Mouse (Mus musculus) limb, embryonic 12.5 days (tissue): ENCODE results near the gene Phlpp1. TPM values are rescaled to one million over a fixed set of nuclear protein-coding genes. Genes with fewer than 3 reads are reported as not detected.

Experiments
- ATAC-seq: fragments of 200-750 bp; cut with Nextera tagmentation; 2 replicates; pipeline ENCODE4 v1.8.0; 2017; ENCODE audit warnings: low read depth, moderate TSS enrichment; ENCODE audit not compliant: insufficient number of reproducible peaks, insufficient read depth, low FRiP score, low TSS enrichment
- H3K27ac ChIP-seq: fragments of 300-500 bp; sonication (generic); 2 replicates; pipeline ENCODE4 v1.5.1; 2016; ENCODE audit warnings: mild to moderate bottlenecking, moderate library complexity
- H3K27me3 ChIP-seq: fragments of 300-500 bp; sonication (generic); 2 replicates; pipeline ENCODE4 v1.6.1; 2016; ENCODE audit warnings: mild to moderate bottlenecking, moderate library complexity
- H3K36me3 ChIP-seq: fragments of 300-500 bp; sonication (generic); 2 replicates; pipeline ENCODE4 v1.6.1; 2016; ENCODE audit warnings: mild to moderate bottlenecking, moderate library complexity
- H3K4me1 ChIP-seq: fragments of 300-500 bp; sonication (generic); replicated peaks from 2 replicates; pipeline ENCODE4 v1.6.1; 2016
- H3K4me2 ChIP-seq: fragments of 300-500 bp; sonication (generic); 2 replicates; pipeline ENCODE4 v1.6.1; 2016; ENCODE audit warnings: mild to moderate bottlenecking, moderate library complexity
- H3K4me3 ChIP-seq: fragments of 300-500 bp; sonication (generic); replicated peaks from 2 replicates; pipeline ENCODE4 v1.5.1; 2016; ENCODE audit warnings: mild to moderate bottlenecking
- H3K9ac ChIP-seq: fragments of 300-500 bp; sonication (generic); replicated peaks from 2 replicates; pipeline ENCODE4 v1.6.1; 2016; ENCODE audit warnings: mild to moderate bottlenecking, moderate library complexity
- H3K9me3 ChIP-seq: fragments of 300-500 bp; sonication (generic); 2 replicates; pipeline ENCODE4 v1.6.1; 2016; ENCODE audit warnings: mild to moderate bottlenecking, moderate library complexity
- WGBS: fragments of 180-500 bp; shearing (Covaris S2); methylation state at CpG from one replicate; pipeline ENCODE4 v1.1.7; 2016; 5-methylcytosine and 5-hydroxymethylcytosine counted together
- polyA plus RNA-seq: library from polyadenylated mRNA; unstranded; fragments of >200 nt; fragmentation: Nextera tagmentation; extraction: Ambion mirVana; gene quantifications from 2 replicates; pipeline ENCODE4 v1.2.1, GENCODE M21; 2016

The Phlpp1 gene
- polyA plus RNA-seq, 1 experiment from 2014 or later: 5.3 TPM

- H3K9ac ChIP-seq: no peak overlapping the region
- H3K4me1 ChIP-seq: no peaks in the 10 kb centered on the region
- H3K9me3 ChIP-seq: no peaks in the 10 kb centered on the region
- H3K27me3 ChIP-seq: no peaks in the 10 kb centered on the region
- no peak overlapping the region for H3K27ac ChIP-seq
- H3K4me3 ChIP-seq: no peak overlapping the region
- no peaks in the 10 kb centered on the region for H3K36me3 ChIP-seq
- no peak for ATAC-seq
- no peak overlapping the region for H3K4me2 ChIP-seq
- WGBS: 87% methylated on average over 3 of the region's 3 CpGs
Measured at GRCm38 (mm10) chr1:106164111-106164510, 7.4 kb upstream of the Phlpp1 start.

GRCm38 (mm10) chr1:106168001-106168400, 3.6 kb upstream of the Phlpp1 start:
- Histone ChIP-seq H3K36me3 (no peaks in the 10 kb centered on the region), H3K4me2 (no peak overlapping the region), H3K27me3 (no peaks in the 10 kb centered on the region), H3K27ac (no peak overlapping the region), H3K9ac (no peak overlapping the region), H3K9me3 (no peaks in the 10 kb centered on the region), H3K4me1 (peaks cover under 1% of the 10 kb centered on the region; the same call in 1 of the 2 replicates), H3K4me3 (no peak overlapping the region)
- no peak for ATAC-seq
- WGBS: 50% methylated on average over 4 of the region's 4 CpGs

GRCm38 (mm10) chr1:106168801-106169200, 2.8 kb upstream of the Phlpp1 start:
- no peaks in the 10 kb centered on the region for H3K9me3 ChIP-seq
- 23% methylated on average over 3 of the region's 3 CpGs for WGBS
- H3K36me3 ChIP-seq: no peaks in the 10 kb centered on the region
- H3K4me2 ChIP-seq: no peak overlapping the region
- H3K9ac ChIP-seq: no peak overlapping the region
- no peak overlapping the region for H3K4me3 ChIP-seq
- H3K4me1 ChIP-seq: peaks cover 8% of the 10 kb centered on the region
- H3K27ac ChIP-seq: no peak overlapping the region
- ATAC-seq: no peak
- H3K27me3 ChIP-seq: no peaks in the 10 kb centered on the region

- Histone ChIP-seq H3K9me3 (no peaks in the 10 kb centered on the region), H3K27me3 (no peaks in the 10 kb centered on the region), H3K4me2 (no peak overlapping the region), H3K4me3 (no peak overlapping the region), H3K27ac (no peak overlapping the region), H3K9ac (no peak overlapping the region), H3K4me1 (peaks cover 15% of the 10 kb centered on the region), H3K36me3 (no peaks in the 10 kb centered on the region)
- WGBS: 85% methylated on average over 5 of the region's 5 CpGs
- ATAC-seq: no peak
Measured at GRCm38 (mm10) chr1:106169741-106170265, 1.7 kb upstream of the Phlpp1 start.

GRCm38 (mm10) chr1:106172301-106172930, 864 bp downstream of the Phlpp1 start:
- under 1% methylated on average over 61 of the region's 77 CpGs for WGBS
- no peak for ATAC-seq
- H3K9ac ChIP-seq: peak overlapping the region; percentile 92
- peaks cover 31% of the 10 kb centered on the region for H3K4me1 ChIP-seq
- no peaks in the 10 kb centered on the region for H3K36me3 ChIP-seq
- H3K4me2 ChIP-seq: peak overlapping the region; percentile 78
- H3K9me3 ChIP-seq: no peaks in the 10 kb centered on the region
- peak overlapping the region; percentile 81 for H3K4me3 ChIP-seq
- peak overlapping the region; percentile 62 for H3K27ac ChIP-seq
- H3K27me3 ChIP-seq: no peaks in the 10 kb centered on the region

GRCm38 (mm10) chr1:106172931-106173371, 1.4 kb downstream of the Phlpp1 start:
- no peaks in the 10 kb centered on the region for H3K9me3 ChIP-seq
- no peaks in the 10 kb centered on the region for H3K36me3 ChIP-seq
- H3K9ac ChIP-seq: peak overlapping the region; percentile 92
- under 1% methylated on average over 46 of the region's 47 CpGs for WGBS
- peaks cover 35% of the 10 kb centered on the region for H3K4me1 ChIP-seq
- H3K4me3 ChIP-seq: peak overlapping the region; percentile 81
- no peak overlapping the region for H3K27ac ChIP-seq
- H3K27me3 ChIP-seq: no peaks in the 10 kb centered on the region
- no peak for ATAC-seq
- H3K4me2 ChIP-seq: peak overlapping the region; percentile 78

GRCm38 (mm10) chr1:106173621-106174156, 2.1 kb downstream of the Phlpp1 start:
- ATAC-seq: no peak
- peak overlapping the region; percentile 78 for H3K4me2 ChIP-seq
- H3K27ac ChIP-seq: no peak overlapping the region
- H3K9ac ChIP-seq: peak overlapping the region; percentile 92; the same call in 1 of the 2 replicates
- peaks cover 40% of the 10 kb centered on the region for H3K4me1 ChIP-seq
- no peaks in the 10 kb centered on the region for H3K36me3 ChIP-seq
- no peaks in the 10 kb centered on the region for H3K9me3 ChIP-seq
- WGBS: 53% methylated on average over 9 of the region's 9 CpGs
- H3K27me3 ChIP-seq: no peaks in the 10 kb centered on the region
- peak overlapping the region; percentile 81 for H3K4me3 ChIP-seq

- H3K9ac ChIP-seq: no peak overlapping the region
- no peak overlapping the region for H3K4me3 ChIP-seq
- H3K27me3 ChIP-seq: no peaks in the 10 kb centered on the region
- no peak overlapping the region for H3K27ac ChIP-seq
- H3K4me2 ChIP-seq: peak overlapping the region; percentile 78
- H3K9me3 ChIP-seq: no peaks in the 10 kb centered on the region
- ATAC-seq: no peak
- no peaks in the 10 kb centered on the region for H3K36me3 ChIP-seq
- H3K4me1 ChIP-seq: peaks cover 40% of the 10 kb centered on the region
Measured at GRCm38 (mm10) chr1:106174598-106174997, 3.0 kb downstream of the Phlpp1 start.

- H3K27ac ChIP-seq: no peak overlapping the region
- no peaks in the 10 kb centered on the region for H3K9me3 ChIP-seq
- no peak for ATAC-seq
- H3K36me3 ChIP-seq: no peaks in the 10 kb centered on the region
- no peak overlapping the region for H3K9ac ChIP-seq
- H3K4me2 ChIP-seq: peak overlapping the region; percentile 38
- H3K4me1 ChIP-seq: peaks cover 40% of the 10 kb centered on the region
- no peaks in the 10 kb centered on the region for H3K27me3 ChIP-seq
- no peak overlapping the region for H3K4me3 ChIP-seq
- WGBS: 77% methylated on average over 3 of the region's 3 CpGs
Measured at GRCm38 (mm10) chr1:106175360-106175759, 3.8 kb downstream of the Phlpp1 start.

GRCm38 (mm10) chr1:106176791-106177190, 5.2 kb downstream of the Phlpp1 start:
- no peaks in the 10 kb centered on the region for H3K36me3 ChIP-seq
- H3K27me3 ChIP-seq: no peaks in the 10 kb centered on the region
- no peak overlapping the region for H3K27ac ChIP-seq
- H3K9me3 ChIP-seq: no peaks in the 10 kb centered on the region
- WGBS: 69% methylated on average over 1 of the region's 1 CpGs
- H3K4me2 ChIP-seq: no peak overlapping the region
- H3K4me3 ChIP-seq: no peak overlapping the region
- H3K9ac ChIP-seq: no peak overlapping the region
- no peak for ATAC-seq
- peaks cover 40% of the 10 kb centered on the region for H3K4me1 ChIP-seq

GRCm38 (mm10) chr1:106177868-106178790, 6.6 kb downstream of the Phlpp1 start:
- no peaks in the 10 kb centered on the region for H3K27me3 ChIP-seq
- 61% methylated on average over 8 of the region's 8 CpGs for WGBS
- peaks cover 38% of the 10 kb centered on the region for H3K4me1 ChIP-seq
- no peak overlapping the region for H3K4me3 ChIP-seq
- H3K9me3 ChIP-seq: no peaks in the 10 kb centered on the region
- no peaks in the 10 kb centered on the region for H3K36me3 ChIP-seq
- H3K4me2 ChIP-seq: no peak overlapping the region
- H3K27ac ChIP-seq: no peak overlapping the region
- no peak for ATAC-seq
- H3K9ac ChIP-seq: no peak overlapping the region
